Mouse (Mus musculus) c-Kit-positive CD71-positive TER-119-negative erythroid progenitor cells, embryonic 14.5 days (primary cell): ENCODE data around the gene Atg101.

Experiments
- DNase-seq: peaks from one replicate; pipeline ENCODE4 v3.0.0-alpha.2; 2013; ENCODE audit warnings: low read depth

The Atg101 gene

DNA sequence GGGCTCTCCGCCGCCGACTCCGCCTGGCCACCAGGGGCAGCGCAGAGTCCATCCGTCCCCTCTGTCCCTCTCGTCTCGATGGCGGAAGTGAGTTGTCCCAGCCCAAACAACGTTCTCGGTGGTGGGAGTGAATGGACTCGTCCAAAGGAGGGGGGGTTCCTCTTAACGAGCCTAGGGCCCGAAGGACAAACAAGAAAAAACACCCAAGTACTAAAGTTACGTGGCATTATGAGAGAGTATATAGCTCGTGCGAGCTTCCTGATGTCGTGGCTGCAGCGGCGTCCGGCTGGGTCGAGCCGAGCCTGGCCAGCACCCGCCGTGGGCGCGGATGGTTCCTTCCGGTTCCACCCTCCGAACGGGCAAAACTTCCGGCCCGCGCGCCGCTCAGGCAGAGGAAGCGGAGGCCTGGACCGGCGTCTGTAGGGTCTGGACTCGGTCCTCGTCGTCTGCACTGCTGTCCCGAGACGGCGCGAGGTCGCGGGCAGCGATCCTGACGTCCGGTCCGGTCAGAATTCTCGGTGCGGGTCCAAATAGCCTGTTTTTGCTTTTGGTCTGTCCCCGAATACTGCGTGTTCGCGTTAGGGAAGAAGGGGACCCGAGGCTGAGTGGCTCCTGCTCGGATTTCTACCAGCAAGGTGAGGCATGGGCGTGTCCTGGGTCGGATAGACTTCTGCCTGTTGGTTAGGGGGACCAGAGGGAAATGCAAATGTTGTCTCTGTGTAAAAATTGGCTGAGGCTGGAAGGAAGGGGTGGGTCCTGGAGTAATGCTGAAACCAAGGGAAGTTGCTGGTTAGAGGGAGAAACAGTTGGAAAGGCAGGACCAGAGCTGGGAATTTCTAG, at the start of gene Atg101:
Gene Atg101 (plus strand): TSS at position 362 of the 840 bp plus-strand sequence.
- peak; percentile 80 for DNase-seq

- no peak for DNase-seq
These were observed 49.3 kb upstream of the Atg101 start for GRCm38 (mm10) chr15:101234611-101235341.

DNA sequence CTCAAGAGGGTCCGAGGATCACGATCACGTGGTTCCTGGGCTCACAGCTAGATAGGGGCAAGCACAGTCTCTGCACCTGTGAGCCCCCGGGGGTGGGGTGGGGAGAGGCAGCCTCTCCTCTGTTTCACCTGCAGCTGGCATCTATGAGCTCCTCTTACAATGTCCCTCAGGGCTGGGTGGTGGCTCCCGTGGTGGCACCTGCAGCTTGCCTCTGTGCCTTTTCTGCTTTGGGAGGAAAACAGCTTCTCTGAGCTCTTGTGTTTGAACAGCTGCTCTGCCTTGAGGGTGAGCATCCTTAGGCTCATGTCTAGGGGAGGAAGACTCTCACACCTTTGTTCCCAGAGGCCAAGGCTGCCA, 48.8 kb upstream of the Atg101 start:
- no peak for DNase-seq

DNA sequence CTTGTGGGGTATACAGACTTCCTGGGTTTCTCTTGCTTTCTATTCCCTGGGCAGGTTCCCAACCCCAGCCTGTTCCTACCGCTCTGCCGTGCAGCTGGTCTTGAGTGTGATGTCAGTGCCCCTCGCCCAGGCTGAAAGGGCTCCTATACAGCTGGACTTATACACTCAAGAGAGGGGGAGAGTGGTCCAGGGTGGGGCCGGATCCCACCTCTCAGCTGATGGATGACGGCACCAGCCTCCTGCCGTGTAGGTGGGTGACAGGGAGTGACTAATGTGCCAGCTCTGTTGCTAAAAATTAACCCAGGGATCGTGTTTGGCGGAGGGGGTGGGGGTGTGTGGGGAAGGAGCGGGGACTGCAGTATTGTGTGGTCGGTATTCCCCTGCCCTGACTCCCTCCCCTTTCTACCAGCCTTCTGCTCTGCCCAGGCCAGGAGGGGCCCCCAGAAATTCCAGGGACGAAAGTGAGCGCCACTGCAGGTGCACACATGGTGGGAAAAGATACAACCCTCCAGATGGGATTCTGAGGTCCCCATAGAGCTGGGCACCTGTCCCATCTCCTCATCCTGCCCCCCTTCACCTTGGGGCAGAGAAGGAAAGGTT, 48.2 kb upstream of the Atg101 start:
- no peak for DNase-seq

DNA sequence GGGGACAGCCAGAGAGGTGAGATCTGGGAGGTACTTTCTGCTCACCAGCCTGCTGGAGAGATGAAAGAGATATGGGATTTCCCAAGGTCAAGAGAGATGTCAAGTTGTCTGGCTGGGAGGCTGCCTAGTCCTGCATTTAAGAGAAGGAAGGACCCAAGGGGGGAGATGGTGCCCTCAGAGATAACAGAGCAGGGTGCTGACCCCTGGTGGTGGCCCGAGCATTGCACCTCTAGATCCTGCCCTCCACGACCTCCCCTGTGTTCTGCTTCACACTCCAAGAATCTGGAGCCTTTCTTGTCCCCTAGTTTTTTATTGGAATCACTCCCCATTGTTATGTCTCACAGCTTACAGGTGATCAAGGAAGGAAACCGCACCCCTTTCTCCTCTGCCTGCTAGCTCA, 47.2 kb upstream of the Atg101 start:
- no peak for DNase-seq

GRCm38 (mm10) chr15:101238885-101239511, 45.1 kb upstream of the Atg101 start:
- no peak for DNase-seq

GRCm38 (mm10) chr15:101239821-101240220, 44.3 kb upstream of the Atg101 start:
- no peak for DNase-seq

DNA sequence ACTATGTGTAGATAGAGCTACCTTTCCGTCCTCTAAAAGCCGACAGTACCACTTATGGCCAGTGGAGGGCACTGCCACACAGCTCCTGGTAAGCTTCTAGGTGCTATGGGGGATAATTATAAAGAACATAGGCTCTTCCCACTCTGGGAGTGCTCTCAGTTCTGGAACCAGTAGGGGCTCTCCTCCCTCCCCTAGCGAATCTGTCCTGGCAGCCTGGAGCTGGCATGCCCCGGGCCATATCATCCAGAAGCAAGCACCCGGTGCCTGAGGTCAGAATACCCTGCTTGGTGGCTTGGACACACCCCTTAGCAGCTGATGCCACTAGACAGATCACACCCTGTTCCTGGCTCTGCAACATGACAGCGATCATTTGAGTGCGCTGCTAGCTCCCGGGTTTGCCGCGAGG, 43.3 kb upstream of the Atg101 start:
- peak; percentile 77 for DNase-seq

- DNase-seq = no peak
These were observed 42.8 kb upstream of the Atg101 start for GRCm38 (mm10) chr15:101241236-101241635.

GRCm38 (mm10) chr15:101241853-101242252, 42.2 kb upstream of the Atg101 start:
- no peak for DNase-seq

DNA sequence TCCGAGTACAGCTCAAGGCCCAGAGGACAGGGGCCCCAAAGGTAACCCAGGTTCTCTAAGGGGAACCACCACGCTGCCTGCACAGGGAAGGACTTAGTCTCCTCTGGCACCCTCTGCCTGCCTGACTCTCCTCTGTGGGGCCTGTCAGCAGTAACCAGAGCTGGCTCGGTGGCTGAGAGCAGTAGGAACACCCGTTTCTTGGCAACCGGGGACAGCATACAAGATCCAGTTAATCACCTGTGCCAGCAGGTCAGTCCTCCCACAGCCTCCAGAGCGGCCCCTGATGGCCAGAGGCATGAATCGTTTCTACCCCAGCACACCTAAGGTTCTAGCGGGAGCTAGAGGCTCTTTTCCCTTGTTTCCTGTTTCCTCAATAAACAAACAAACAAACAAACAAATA, 41.4 kb upstream of the Atg101 start:
- no peak for DNase-seq

GRCm38 (mm10) chr15:101244012-101244411, 40.1 kb upstream of the Atg101 start:
- no peak for DNase-seq

DNA sequence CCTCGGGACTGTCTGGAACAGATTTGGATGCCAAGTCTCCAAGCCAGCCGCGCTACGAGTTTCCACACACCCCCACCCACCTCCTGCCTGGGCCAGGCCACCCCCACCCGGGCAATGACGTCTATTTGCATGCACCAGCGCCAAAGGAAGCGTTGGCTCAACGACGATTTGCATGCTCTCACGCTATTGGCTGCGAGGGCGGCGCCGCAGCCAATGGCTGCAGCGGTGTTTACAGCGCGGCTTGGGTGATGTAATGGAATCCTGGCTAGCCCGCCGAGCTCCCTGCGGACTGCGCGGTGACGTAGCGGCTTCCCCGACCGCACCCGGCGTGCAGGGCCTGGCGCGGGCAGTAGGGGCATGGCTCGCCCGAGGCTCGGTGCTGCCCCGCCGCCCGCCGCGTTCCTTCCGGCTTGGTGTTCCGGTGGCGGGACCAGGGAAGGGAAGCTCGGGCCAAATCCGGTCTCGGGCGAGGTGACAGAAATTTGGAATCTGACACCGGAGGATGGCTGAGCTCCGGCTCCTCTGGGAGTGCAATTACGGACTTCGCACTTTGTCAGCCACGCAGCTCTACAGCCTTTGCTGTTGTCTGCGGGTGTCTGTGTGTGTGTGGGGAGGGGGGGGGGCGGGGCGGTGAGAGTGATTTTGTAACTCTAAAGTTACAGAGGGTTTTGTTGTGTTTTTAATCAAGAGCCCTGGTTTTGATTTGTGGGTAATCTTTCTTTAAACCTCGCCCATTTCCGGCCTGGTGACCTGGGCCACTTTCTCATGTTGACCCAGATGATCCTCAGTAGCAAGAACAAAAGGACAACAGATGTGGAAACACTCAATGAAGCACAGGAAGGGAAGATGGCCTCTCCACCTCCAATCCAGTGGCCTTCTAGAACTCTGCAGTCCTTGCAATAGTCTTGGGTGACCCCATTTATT, 37.6 kb upstream of the Atg101 start:
- peak; percentile 92 for DNase-seq

DNA sequence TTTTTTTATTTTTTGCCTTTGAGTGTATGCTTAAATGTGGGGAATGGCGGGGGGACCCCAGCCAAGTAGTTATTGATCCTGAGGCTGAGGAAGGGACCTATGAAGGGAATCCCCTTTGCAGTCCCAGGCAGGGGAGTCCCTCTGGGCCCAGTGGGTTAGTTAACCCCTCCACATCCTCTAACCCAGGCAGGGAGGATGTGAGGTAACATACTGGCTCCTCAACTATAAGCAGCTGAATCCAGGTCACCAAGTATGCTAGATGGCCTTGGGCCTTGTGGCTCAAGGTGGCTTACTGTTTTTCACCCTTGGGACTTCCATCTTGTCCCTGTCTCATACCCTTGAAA, 36.9 kb upstream of the Atg101 start:
- no peak for DNase-seq

DNA sequence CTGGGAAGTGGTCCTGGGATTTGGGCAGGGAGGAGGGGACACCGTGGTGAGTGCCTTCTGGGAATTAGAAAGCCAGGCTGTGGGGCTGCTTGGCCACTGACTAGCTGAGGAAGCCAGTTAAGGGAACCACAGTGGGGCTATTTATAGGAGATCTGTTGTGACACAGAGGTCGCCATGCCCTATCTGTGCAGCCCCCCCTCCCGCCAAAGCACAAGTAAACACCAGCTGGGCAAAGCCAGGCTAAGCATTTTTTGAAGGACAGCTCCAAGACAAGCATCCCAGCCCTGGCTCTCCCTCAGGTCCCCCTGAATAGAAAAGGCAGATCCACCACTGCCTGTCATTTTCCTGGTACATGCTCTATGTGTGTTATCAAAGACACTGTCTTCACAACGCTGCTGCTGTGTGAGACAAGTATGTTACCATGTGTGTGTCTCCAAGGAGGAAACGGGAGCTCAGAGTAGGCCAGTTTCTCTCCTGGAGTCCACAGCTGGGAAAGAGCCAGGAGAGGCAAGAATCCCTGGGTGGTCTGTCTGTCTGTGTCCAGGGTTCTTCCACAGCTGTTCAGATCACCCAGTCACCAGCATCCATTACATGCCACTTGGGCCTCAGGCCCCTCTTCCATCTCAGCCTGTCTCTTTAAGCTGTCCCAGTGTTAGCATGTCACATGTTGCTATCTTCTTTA, 35.9 kb upstream of the Atg101 start:
- DNase-seq = no peak

DNA sequence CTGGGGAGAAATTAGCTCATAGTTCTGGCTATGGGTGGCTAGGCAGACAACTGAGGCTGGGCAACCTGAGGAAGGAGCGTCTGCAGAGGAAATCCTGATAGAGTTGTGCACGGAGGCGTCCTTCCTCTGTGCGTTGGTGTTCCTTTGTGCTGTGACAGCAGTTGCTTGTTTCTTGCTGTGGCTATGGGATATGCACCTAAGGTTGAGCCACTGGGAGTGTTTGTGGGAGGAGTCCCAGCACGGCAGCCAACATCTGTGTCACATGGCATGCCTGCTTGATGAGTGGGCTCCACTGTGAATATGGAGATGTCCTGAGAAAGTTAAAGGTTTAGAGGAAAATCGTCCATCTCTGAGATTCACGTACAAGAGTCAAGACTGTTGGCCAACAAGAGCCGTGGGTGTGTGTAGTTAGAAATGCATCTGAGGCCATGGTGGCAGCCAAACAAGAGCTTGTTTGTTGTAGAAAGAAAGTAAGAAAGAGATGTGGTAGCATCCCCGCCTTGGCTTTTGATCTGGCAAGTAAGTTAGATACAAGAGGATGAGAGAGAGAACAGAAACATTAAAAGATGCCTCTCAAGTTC, 33.8 kb upstream of the Atg101 start:
- no peak for DNase-seq

- no peak for DNase-seq
These were observed 32.1 kb upstream of the Atg101 start for GRCm38 (mm10) chr15:101251930-101252329.

DNA sequence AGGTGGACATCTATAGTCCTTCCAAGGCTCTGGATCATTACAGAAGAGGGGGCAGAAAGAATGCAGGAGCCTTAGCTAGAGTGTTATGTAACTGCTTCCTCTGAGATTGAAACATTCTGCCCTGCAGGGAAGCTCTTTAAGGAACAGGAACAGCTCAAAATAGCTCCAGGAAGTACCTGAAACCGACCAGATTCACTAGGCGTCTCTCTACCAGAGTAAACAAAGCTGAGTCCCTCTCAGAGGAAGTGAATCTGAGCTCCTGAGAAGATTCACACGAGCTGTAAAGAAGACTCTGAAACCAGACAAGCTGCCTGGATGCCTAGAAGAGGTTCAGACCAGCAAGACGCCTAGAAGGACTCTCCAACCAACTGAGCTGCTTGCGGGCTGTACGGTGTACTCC, 31.5 kb upstream of the Atg101 start:
- DNase-seq = no peak

DNA sequence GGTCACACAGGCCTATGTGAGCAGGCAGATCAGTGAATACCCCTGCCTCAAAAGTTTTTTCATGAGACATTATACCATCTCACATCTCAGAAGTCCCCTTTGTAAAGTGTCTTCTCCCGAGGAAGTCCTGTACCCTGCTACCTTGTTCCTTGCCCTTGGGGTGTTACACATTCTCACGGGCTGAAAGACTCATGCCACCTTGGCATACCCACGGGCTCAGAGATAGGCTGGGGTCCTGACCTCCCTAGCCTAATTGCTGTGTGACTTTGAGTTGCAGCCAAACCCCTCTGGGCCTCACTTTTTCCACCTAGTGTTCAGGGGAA, 30.5 kb upstream of the Atg101 start:
- DNase-seq = no peak

DNA sequence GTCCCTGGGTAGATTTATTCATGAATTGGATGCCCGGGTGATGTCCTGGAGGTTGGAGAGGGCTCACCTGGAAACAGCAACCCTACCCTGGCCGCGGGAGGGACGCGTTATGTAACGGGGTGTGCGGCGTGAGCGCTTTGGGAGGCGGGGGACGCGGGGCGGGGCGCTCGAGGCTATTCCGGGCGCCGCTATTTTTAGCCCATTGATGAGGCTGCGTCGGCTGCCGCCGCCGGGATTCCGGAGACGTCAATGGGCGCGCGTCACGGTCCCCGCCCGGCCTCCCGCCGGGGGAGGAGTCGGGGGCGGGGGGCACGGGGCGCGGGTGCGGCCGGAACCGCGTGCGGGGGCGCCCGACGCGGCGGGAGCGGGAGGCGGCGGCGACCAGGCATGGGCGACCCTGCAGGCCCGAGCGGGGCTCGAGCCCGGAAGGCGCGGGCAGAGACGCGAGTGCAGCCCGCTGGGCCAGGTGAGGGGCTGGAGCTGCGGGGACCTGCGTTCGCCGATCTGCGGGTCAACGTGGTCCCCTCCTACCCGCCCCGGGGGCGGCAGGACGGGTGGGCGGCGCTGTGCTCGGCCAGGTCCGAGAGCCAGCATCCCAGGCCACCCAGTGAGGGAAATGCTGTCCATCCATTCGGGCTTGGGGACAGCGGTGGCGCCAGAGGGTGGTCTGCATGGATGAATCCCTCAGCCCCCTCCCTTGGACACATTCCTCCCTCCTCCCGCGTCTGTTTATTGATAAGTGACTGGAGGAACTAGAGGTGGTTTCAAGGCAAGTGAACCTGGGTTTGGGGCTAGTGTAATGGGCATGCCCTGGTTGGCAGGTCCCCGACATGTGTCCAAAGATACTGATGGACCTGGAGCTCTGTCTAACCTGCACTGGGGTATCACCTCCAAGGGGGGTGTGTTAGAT, 29.9 kb upstream of the Atg101 start, which contains the start of gene Nr4a1:
Gene Nr4a1 (plus strand): TSS at position 384 of the 910 bp plus-strand sequence.
- DNase-seq = no peak
